Mouse (Mus musculus) G1E (cell line): ENCODE measurements around the gene Ccp110.

Experiments used
- CTCF ChIP-seq: IDR thresholded peaks from 2 replicates; pipeline ENCODE4 v1.5.1; 2012; ENCODE audit warnings: low read depth, low read length, inconsistent platforms, mixed read lengths
- GATA1 ChIP-seq: IDR thresholded peaks from 2 replicates; pipeline ENCODE4 v1.6.1; 2012; ENCODE audit warnings: borderline replicate concordance, low read length, inconsistent platforms, mixed read lengths
- POLR2AphosphoS5 ChIP-seq: IDR thresholded peaks from 2 replicates; pipeline ENCODE4 v1.6.1; 2012; ENCODE audit warnings: low read depth, low read length, inconsistent platforms; ENCODE audit not compliant: insufficient replicate concordance
- TAL1 ChIP-seq: conservative IDR thresholded peaks from 2 replicates; pipeline ENCODE4 v1.6.1; 2012; ENCODE audit warnings: low read depth, low read length, inconsistent platforms, mixed read lengths

DNA sequence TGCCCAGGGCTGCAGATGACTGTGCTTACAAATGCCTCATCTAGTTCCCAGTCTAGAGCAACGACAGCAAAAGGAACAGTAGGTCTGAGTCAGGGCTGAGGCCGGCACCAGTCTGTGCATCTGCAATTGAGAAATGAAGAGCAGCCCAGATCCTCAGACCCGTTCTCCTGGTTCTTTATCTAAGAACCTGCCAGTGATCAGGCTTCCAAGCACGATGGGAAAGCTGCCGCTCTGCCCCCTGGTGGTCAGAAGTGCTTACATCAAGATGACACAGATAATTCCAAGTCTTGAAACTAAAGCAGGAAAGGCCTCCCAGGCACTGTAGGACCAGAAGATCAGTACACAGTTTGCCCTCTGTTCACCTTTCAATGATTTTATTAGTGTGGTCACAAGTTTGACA is 24.2 kb upstream of the Ccp110 start:
- TF ChIP-seq GATA1: no peak
- TF ChIP-seq CTCF: peak; percentile 30; the same call in 1 of the 2 replicates
- no peak for TF ChIP-seq TAL1
- TF ChIP-seq POLR2AphosphoS5: no peak
